Mouse (Mus musculus) layer of hippocampus, adult 9-11 months (tissue): ENCODE results near the gene Lbh.

Experiments
- DNase-seq: peaks from one replicate; pipeline ENCODE4 v3.0.0; 2022

Lbh gene

DNA sequence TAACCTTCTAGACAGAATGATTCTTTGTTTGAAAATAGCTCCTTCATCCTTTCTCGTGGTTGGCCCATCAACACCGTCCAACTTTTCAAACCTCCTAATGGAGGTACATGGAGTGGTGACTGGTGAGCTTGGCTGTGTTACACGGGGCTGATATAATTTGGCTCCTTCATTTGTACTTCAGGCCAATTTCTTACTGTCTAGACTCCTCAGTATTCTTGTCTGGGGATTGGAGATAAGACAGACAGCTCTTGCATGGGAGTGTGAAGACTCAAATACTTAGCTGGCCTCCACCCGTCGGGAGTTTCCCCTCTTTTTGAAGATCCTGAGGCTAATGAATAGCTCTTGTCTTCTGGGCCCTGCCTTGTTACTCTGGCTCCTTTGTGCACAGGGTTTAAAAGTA lies 26.3 kb downstream of the Lbh start:
- no peak for DNase-seq

- no peak for DNase-seq
Observed at GRCm38 (mm10) chr17:72947111-72947859, 29.2 kb downstream of the Lbh start.

GRCm38 (mm10) chr17:72948119-72948518 lies 30.0 kb downstream of the Lbh start:
- no peak for DNase-seq

GRCm38 (mm10) chr17:72949247-72949701 lies 31.2 kb downstream of the Lbh start:
- no peak for DNase-seq

DNA sequence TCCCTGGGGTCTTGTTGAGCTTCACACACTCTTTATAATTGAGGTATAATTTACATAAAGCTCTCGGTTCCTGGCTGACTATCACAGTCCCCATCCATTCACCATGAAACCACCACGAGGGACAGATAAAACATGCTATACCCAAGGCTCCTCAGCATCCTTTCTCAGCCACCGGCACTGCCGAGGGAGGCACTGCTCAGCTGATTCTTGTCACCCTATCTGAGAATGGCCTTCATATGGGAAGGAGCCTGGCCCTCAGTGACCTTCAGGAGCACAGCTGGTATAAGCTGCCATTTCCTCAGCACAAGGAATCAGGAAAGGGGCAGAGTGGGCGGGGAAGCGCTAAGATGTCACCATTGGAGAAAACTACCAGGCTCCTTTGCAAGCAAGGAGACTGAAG lies 33.2 kb downstream of the Lbh start:
- DNase-seq = no peak

DNA sequence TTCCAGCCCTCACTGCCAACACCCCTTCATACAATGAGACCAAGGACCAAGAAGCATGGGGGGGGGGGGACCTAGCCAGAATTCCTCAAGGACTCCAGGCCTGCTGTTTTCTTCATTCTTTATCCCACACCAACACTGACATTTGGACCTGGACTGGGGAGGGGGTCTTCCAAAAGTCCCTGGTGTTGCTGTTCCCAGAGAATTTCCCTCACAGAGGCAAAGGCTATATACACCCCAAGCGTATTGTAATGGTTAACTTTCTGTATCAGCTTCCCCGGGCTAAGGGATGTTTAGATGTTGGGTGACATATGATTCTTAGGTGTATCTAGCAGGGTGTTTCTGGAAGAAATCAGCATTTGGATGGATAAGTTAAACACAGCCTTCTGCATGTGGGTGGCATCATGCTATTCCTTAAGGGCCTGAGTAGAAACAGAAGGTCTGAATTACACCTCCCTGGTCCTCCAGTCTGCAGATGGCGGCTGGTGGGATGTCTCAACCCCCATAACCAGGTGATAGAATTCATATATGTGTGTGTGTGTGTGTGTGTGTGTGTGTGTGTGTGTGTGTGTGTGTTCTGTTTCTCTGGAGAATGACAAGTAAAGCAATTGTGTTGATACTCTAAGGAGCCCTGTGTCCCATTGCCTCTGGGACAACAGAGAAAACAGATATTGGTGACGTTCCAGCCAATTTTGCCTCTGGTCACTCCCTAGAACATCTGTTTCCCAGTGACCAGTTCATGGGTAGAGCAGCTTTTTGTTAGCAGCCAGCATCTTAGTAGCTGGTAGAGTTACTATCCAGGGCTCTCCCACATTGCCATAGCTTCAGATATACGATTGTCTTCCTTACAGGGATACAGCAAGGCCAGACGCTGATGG lies 35.9 kb downstream of the Lbh start:
- DNase-seq = no peak

DNA sequence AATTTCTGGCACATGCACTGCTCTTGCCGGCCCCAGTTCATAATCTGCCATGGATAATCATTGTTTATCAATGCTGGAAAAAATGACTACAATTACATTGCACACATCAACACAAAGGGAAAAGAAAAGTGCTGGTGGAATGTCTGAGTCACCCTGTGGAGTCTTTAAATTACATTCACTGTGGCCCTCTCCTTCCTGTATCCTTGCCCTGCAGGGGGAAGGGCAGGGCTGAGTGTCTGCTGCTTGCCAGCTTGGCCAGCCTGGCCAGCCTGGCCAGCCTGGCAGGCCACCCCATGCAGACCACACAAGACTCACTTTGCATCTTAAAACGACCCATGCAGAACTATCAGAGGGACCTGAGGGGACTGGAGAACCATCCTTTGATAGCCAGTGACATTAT lies 37.4 kb downstream of the Lbh start:
- no peak for DNase-seq

DNA sequence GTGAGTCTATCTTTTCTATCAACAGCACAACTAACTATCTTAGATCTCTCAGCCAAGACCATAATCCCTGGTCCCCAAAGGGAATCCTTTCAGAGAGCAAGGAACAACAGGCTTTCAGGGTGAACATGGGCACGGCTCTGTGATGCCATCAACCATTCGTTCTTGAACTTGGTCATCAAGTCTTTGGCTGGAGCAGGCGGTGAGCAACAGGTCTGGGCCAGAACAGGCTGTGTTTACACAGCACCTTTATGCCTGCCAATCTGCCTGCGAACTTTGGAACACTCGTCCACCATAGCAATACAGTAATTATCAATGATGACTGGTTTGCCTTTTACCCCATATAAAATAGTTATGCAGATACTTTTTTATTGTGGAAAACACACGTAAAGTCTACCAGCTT lies 38.9 kb downstream of the Lbh start:
- DNase-seq = no peak

DNA sequence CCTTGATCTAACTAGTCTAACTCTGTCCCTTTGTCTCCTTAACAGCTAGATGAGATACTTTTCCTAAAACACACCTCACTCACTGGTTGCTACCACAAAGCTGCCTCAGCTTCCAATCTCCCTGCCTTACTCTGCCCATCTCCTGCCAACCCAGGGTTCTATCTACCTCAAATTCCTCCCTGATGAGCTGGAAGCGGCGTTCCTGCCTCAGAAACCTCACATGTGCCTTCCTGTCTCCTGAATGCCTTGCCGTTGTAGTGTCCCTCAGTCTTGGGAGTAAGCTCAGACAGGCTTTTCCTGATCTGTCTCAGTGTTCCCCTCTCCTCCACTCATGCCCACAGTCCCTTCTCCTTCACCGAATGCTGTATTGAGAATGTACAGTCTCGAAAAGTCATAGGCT lies 40.8 kb downstream of the Lbh start:
- no peak for DNase-seq

GRCm38 (mm10) chr17:72959497-72960039 lies 41.5 kb downstream of the Lbh start:
- DNase-seq = no peak

- DNase-seq = no peak
Observed at GRCm38 (mm10) chr17:72960243-72960642, 42.1 kb downstream of the Lbh start.

GRCm38 (mm10) chr17:72960873-72961272 lies 42.8 kb downstream of the Lbh start:
- no peak for DNase-seq

DNA sequence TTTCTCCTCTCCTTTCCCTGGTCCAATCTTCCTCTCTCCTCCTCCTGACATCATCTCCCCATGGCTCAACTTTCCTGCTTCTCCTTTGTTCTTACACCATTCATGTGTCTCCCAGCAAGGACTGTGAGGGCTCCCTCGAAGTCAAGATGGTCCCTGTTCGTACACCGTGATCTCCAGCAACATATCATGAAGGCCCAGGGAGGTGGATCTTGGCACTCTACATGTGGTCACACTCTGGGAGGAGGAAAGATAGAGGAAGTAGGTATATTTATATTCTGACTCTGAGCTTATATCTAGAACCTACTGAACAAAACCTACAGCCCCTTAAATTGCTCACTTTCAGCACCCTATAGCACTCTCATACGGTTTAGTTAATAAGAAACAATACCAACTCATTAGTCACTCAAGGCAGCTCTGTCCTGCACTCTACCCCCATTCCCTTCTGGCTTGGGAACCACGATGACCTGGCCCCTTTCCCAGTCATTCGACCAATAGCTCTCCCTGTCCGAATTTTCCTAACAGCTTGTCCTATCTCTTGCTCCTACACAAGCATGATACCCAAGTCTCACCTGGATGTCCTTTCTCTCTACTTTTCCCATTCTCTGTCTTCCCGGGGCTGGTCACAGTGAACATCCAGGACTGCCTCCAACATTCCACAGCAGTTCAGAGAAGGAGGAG lies 44.0 kb downstream of the Lbh start:
- DNase-seq = no peak

- DNase-seq = no peak
Observed at GRCm38 (mm10) chr17:72965687-72966086, 47.6 kb downstream of the Lbh start.

- DNase-seq = no peak
Observed at GRCm38 (mm10) chr17:72966091-72966531, 48.0 kb downstream of the Lbh start.

DNA sequence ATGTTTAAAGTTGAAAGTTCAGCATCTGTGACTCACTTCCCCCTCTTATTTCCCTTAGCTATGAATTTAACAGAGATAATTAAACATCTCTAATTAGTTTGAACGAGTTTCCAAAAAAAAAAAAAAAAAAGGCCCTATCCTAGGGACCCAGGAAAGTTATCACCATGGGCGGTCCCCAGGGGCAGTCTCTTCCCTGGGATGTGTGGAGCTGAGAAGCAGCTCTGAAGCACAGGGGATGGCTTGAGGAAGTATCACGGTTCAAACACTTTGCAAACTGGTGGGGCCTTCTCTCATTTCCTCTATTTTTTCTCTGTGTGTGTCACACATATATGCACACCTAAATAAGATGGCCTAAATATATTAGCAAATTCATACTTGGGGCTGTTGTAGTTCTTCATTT lies 48.8 kb downstream of the Lbh start:
- no peak for DNase-seq

DNA sequence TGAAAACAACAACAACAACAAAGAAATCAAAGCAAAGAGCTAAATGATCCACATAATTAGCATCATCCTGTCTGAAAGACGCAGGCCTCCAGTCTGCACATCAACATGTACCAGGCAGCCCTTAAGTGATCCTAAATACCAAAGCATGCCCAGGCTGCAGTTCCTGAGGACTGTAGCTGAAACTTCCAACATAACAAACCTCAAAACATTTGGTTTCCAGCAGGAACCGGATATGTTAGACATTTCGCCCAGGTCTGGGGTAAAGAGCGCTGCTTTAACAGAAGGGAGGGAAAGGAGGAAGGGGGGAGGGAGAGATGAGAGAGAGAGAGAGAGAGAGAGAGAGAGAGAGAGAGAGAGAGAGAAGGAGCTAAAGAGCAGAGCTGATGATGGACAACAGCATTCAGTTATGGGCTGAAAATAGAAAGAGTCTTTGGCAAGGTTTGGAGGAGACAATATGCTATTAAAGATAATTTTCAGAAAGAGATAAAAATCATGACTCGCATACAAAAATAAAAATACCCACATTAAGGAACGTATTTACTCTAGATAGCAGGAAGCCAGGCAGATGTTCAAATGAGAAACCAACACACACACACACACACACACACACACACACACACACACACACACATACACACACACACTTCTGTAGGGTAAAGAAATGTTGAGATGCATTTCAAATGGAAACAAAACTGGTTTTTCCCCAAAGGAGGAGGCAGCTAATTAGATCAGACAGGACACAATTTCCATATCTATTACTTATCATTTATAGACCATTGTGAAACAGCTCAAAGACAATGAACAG lies 49.5 kb downstream of the Lbh start:
- DNase-seq = no peak

DNA sequence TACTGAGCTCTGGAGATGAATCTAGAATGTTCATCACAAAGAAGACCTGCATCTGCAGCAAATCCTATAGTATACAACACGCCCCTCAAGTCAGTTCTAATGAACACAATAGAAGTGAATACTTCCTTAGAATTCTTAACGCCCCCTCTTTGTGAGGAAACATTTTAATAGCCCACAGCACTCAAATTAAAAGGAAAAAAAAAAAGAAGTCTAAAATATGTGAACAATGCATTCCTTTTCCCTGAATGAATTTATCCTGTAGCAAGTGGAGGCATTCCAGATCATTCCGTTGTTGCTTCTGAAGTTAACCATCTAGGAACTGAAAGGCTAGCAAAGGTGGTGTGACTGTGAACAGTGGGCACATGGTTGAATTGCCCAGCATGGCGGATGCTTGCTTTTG lies 50.6 kb downstream of the Lbh start:
- no peak for DNase-seq

DNA sequence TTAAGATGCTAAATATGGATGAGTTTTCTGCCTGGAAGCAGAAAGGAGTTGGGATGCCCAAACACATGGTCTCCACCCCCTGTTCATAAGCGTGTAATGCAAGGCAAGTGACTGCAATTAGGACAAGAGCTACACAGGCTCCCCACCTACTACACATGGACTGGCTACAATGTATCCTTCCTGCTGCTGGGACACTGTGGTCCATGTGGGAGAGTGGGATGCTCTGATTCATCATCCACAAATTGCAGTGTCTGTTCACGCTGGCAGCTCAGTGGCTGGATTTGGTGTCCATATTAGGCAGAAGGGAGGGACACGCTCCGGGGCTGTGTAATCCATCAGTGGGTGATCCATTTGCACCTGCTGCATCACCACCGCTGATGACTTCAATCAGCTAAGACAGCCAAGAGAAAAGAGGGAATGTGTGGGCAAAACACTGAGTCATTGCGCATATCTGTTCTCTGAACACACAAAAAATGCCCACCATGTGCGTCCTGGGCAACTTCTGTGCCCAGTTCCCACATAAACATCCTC lies 52.6 kb downstream of the Lbh start:
- DNase-seq = peak; percentile 91

DNA sequence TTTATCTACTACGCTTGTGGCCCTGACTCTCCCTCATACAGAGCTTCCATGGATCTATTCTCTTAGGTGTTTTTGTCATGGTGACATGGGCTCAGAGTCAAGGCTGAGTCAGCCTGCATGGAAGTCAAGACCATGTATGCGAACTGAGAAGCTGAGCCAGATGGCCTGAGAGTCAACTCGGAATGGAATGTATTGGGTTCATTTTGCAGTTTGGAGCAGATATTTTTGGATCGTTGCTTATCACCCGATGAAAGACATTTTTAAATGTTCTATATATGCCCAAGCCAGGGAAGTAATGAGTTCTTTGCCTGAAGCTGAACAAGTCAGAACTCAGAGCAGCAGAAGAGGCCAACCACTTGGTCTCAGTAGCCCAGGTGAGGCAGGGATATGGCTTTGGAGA lies 54.9 kb downstream of the Lbh start:
- peak; percentile 48 for DNase-seq

- no peak for DNase-seq
Observed at GRCm38 (mm10) chr17:72976258-72977231, 58.4 kb downstream of the Lbh start.
